Mouse (Mus musculus) cerebral cortex, adult 2 months (tissue): ENCODE measurements around the gene Slc38a4.

Experiments used
- WGBS: fragments of 180-500 bp; shearing (Covaris S2); methylation state at CpG from one replicate; pipeline ENCODE4 v1.1.7; 2018; 5-methylcytosine and 5-hydroxymethylcytosine counted together

The Slc38a4 gene

GRCm38 (mm10) chr15:97019323-97019722 lies 36.4 kb downstream of the Slc38a4 start:
- WGBS, result 90% methylated on average over 11 of the region's 11 CpGs

DNA sequence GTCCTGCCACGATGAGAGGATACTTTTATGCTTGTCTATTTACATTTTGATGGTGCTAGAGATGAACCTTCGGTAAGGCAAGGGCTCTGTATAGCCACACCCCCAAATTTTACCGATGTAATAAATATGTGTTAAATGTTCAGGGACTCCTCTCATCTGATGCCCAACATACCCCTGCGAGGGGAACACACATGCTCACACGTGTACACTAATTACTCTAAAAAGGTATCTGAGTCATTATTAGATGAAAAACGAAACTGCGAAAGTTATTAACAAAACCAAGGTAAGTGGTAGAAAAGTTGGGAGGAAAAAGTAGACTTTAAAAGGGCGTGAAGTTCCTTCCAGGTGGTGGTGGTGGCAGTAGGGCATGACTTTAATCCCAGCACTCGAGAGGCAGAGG lies 38.6 kb downstream of the Slc38a4 start:
- WGBS, result 93% methylated on average over 9 of the region's 9 CpGs

- WGBS, result 92% methylated on average over 12 of the region's 12 CpGs
Measured at GRCm38 (mm10) chr15:97015036-97015596, 40.6 kb downstream of the Slc38a4 start.

- WGBS, result 81% methylated on average over 14 of the region's 14 CpGs
Measured at GRCm38 (mm10) chr15:97011599-97012372, 44.0 kb downstream of the Slc38a4 start.

- WGBS, result 92% methylated on average over 3 of the region's 3 CpGs
Measured at GRCm38 (mm10) chr15:97009271-97009670, 46.5 kb downstream of the Slc38a4 start.

DNA sequence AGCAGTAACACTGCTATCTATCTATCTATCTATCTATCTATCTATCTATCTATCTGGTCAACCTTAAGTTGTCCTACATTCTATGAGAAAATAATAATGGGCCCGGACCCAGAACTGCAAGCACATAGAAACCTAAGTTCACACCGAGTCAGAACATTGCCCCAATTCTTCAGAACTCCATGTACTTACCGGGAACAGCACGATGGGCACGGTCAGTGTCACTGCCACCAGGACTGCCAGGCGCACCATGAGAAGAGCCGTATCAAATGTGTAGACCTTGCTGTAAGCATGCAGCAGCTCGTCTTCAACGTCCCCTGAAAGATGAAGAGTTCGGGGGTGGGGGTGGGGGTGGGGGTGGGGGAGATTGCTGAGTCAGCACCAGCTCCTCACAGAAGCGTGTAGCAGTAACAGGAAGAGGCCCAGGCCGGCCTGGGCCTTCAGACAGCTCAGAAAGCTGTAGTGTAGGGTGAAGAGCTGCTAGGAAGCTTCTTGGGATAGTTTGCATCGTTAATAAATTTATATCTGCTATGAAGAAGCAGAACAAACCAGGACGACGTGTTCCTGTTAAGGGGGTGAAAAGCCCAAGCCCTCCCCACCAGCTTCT lies 50.0 kb downstream of the Slc38a4 start:
- 91% methylated on average over 15 of the region's 15 CpGs for WGBS

GRCm38 (mm10) chr15:97004525-97004867 lies 51.3 kb downstream of the Slc38a4 start:
- 79% methylated on average over 7 of the region's 7 CpGs for WGBS

GRCm38 (mm10) chr15:97003851-97004524 lies 51.8 kb downstream of the Slc38a4 start:
- 68% methylated on average over 10 of the region's 10 CpGs for WGBS

GRCm38 (mm10) chr15:97003186-97003585 lies 52.6 kb downstream of the Slc38a4 start:
- WGBS, result 79% methylated on average over 6 of the region's 6 CpGs

GRCm38 (mm10) chr15:97002752-97003151 lies 53.0 kb downstream of the Slc38a4 start:
- 84% methylated on average over 12 of the region's 12 CpGs for WGBS

DNA sequence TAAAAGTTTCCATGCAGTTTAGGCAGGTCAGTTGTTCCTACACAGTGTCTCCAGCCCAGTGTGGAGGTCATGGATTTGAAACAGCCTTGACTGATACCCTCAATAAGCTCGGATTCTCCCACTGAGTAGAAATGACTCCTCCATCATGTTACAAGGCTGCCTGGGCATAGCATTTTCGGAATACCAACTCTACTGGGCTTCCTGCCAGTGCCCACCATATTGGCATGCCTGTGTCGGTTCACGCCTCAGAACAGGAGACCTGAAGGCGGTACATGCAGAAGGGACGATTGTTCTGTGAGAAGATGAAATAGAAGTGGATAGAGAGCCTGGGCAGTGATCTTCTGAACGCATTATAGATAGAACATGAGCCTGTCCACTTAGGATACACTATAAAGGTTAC lies 53.9 kb downstream of the Slc38a4 start:
- WGBS, result 53% methylated on average over 7 of the region's 7 CpGs

GRCm38 (mm10) chr15:97001416-97001815 lies 54.3 kb downstream of the Slc38a4 start:
- 69% methylated on average over 12 of the region's 12 CpGs for WGBS

GRCm38 (mm10) chr15:97000319-97001251 lies 55.2 kb downstream of the Slc38a4 start:
- WGBS, result 69% methylated on average over 17 of the region's 17 CpGs

DNA sequence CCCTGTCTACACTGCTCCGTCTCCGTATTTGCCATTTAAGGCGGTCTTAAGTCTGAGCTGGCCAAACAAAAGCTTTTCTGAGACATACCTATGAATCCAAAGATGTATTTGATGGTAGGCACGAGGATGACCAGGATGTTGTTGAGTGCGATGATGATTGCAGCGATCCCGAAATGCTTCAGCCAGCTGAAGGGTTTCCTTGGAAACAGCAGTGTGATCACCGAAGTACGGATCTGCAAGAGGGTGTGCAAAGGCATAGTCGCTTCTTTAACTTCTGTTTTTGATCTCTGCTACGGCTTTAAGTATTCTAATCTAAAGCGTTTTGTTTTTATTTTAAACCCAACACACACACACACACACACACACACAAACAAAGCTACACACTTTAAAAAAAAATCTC lies 56.4 kb downstream of the Slc38a4 start:
- WGBS, result 48% methylated on average over 12 of the region's 12 CpGs

GRCm38 (mm10) chr15:96985618-96986017 lies 70.1 kb downstream of the Slc38a4 start:
- 47% methylated on average over 8 of the region's 8 CpGs for WGBS

- 83% methylated on average over 13 of the region's 13 CpGs for WGBS
Measured at GRCm38 (mm10) chr15:96983581-96984330, 72.0 kb downstream of the Slc38a4 start.

DNA sequence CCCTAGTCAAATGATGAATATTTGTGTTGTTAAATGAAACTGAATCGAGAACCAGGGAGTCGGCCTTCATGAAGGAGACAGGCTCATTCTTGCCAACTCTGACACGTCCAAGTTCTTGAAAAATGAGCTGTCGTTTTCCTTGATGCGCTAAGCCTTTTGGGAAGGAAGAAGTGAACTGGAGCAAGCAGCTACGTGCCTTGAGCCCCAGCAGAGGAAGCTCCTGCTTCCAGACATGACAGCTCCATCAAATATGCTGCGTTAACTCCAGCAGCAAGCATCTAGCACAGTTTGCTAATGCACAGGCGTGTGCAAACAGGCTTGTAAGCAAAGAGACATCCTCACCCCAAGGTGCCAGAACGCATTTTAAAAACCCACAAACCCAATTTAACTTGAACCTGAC lies 80.6 kb downstream of the Slc38a4 start:
- 69% methylated on average over 9 of the region's 9 CpGs for WGBS

- 94% methylated on average over 5 of the region's 5 CpGs for WGBS
Measured at GRCm38 (mm10) chr15:96974131-96974530, 81.6 kb downstream of the Slc38a4 start.

- WGBS, result 97% methylated on average over 4 of the region's 4 CpGs
Measured at GRCm38 (mm10) chr15:96973370-96973769, 82.4 kb downstream of the Slc38a4 start.

DNA sequence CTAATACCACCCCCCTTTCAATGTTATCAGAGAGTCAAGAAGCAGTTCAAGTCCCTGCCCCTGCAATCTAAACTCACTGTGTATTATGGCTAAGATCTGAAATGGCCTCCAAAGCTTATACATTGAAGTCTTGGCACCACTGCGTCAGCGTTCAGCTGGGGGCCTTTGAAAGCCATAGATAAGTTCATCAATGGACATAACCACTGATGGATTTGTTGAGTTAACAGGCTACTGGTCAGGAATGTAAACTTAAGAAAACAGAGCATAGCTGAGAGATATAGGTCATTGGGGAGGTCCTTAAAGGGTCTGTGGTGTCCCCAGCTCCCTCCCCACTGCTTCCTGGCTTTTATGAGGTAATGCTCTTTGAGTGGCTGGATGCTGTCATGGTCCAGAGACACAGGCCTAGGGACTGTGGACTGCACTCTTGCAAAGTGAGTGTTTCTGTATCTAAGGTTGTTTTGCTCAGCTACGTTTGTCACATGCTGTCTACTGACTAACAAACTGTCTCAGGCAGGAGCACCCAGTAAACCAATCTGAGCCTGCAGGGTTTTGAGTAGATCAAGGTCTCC lies 83.0 kb downstream of the Slc38a4 start:
- WGBS, result 94% methylated on average over 3 of the region's 3 CpGs
